Mouse (Mus musculus): ENCODE measurements around the gene Gm13420. TPM values are rescaled to one million over a fixed set of nuclear protein-coding genes. Genes with fewer than 3 reads are reported as not detected.

The Gm13420 gene
- polyA plus RNA-seq, 1 experiment from 2014 or later, result not detected

- H3K9me3 ChIP-seq, result no peaks in the 10 kb centered on the region
- no peak overlapping the region for H3K4me2 ChIP-seq
- no peaks in the 10 kb centered on the region for H3K27me3 ChIP-seq
- H3K27ac ChIP-seq, result no peak overlapping the region
- H3K9ac ChIP-seq, result no peak overlapping the region
- peaks cover 80% of the 10 kb centered on the region for H3K36me3 ChIP-seq
- WGBS, result 89% methylated on average over 12 of the region's 12 CpGs
- H3K4me3 ChIP-seq, result no peak overlapping the region
- H3K4me1 ChIP-seq, result no peaks in the 10 kb centered on the region
- no peak for ATAC-seq (ENCODE audit: insufficient number of reproducible peaks, insufficient read depth, low FRiP score, low TSS enrichment, low read depth)
These were observed 14.1 kb downstream of the Gm13420 start for GRCm38 (mm10) chr2:29737209-29737925.

- 86% methylated on average over 12 of the region's 12 CpGs for WGBS
- Histone ChIP-seq H3K36me3 (peaks cover 91% of the 10 kb centered on the region), H3K9me3 (no peaks in the 10 kb centered on the region), H3K9ac (no peak overlapping the region), H3K4me1 (no peaks in the 10 kb centered on the region), H3K4me3 (no peak overlapping the region), H3K4me2 (no peak overlapping the region), H3K27me3 (no peaks in the 10 kb centered on the region), H3K27ac (no peak overlapping the region)
- ATAC-seq (ENCODE audit: insufficient number of reproducible peaks, insufficient read depth, low FRiP score, low TSS enrichment, low read depth), result 0 out of 2 replicates have a peak, but pooled peaks have one; percentile 18
These were observed 15.8 kb downstream of the Gm13420 start for GRCm38 (mm10) chr2:29735708-29736107.

- 100% methylated on average over 5 of the region's 5 CpGs for WGBS
These were observed 18.1 kb downstream of the Gm13420 start for GRCm38 (mm10) chr2:29733348-29733747.

GRCm38 (mm10) chr2:29732559-29732958 lies 18.9 kb downstream of the Gm13420 start:
- Histone ChIP-seq H3K4me1 (no peaks in the 10 kb centered on the region), H3K9ac (no peak overlapping the region), H3K4me3 (no peak overlapping the region), H3K4me2 (no peak overlapping the region), H3K36me3 (peaks cover 92% of the 10 kb centered on the region), H3K27me3 (no peaks in the 10 kb centered on the region), H3K9me3 (no peaks in the 10 kb centered on the region), H3K27ac (no peak overlapping the region)
- ATAC-seq (ENCODE audit: insufficient number of reproducible peaks, insufficient read depth, low FRiP score, low TSS enrichment, low read depth), result no peak
- 89% methylated on average over 10 of the region's 10 CpGs for WGBS

More at GRCm38 (mm10) chr2:29733348-29733747, 18.1 kb downstream of the Gm13420 start:
- no peak overlapping the region for H3K4me3 ChIP-seq
- peaks cover 92% of the 10 kb centered on the region for H3K36me3 ChIP-seq
- H3K27ac ChIP-seq, result no peak overlapping the region
- no peak for ATAC-seq (ENCODE audit: insufficient number of reproducible peaks, insufficient read depth, low FRiP score, low TSS enrichment, low read depth)
- H3K4me2 ChIP-seq, result no peak overlapping the region
- no peaks in the 10 kb centered on the region for H3K9me3 ChIP-seq
- no peaks in the 10 kb centered on the region for H3K27me3 ChIP-seq
- H3K9ac ChIP-seq, result no peak overlapping the region
- no peaks in the 10 kb centered on the region for H3K4me1 ChIP-seq

- WGBS, result 50% methylated on average over 3 of the region's 3 CpGs
- Histone ChIP-seq H3K4me2 (no peak overlapping the region), H3K4me3 (no peak overlapping the region), H3K27ac (no peak overlapping the region), H3K27me3 (no peaks in the 10 kb centered on the region), H3K9me3 (no peaks in the 10 kb centered on the region), H3K9ac (no peak overlapping the region), H3K4me1 (no peaks in the 10 kb centered on the region), H3K36me3 (peaks cover 92% of the 10 kb centered on the region)
- ATAC-seq (ENCODE audit: insufficient number of reproducible peaks, insufficient read depth, low FRiP score, low TSS enrichment, low read depth), result no peak
These were observed 19.9 kb downstream of the Gm13420 start for GRCm38 (mm10) chr2:29731545-29731944.

GRCm38 (mm10) chr2:29729500-29729899 lies 22.0 kb downstream of the Gm13420 start:
- ATAC-seq (ENCODE audit: insufficient number of reproducible peaks, insufficient read depth, low FRiP score, low TSS enrichment, low read depth), result no peak
- Histone ChIP-seq H3K9me3 (no peaks in the 10 kb centered on the region), H3K27me3 (no peaks in the 10 kb centered on the region), H3K9ac (no peak overlapping the region), H3K4me3 (no peak overlapping the region), H3K36me3 (peaks cover 93% of the 10 kb centered on the region), H3K4me1 (no peaks in the 10 kb centered on the region), H3K27ac (no peak overlapping the region), H3K4me2 (no peak overlapping the region)
- 54% methylated on average over 2 of the region's 2 CpGs for WGBS

GRCm38 (mm10) chr2:29724664-29725365 lies 26.7 kb downstream of the Gm13420 start:
- no peak for ATAC-seq (ENCODE audit: insufficient number of reproducible peaks, insufficient read depth, low FRiP score, low TSS enrichment, low read depth)
- no peak overlapping the region for H3K4me3 ChIP-seq
- H3K4me2 ChIP-seq, result no peak overlapping the region
- H3K4me1 ChIP-seq, result no peaks in the 10 kb centered on the region
- H3K27me3 ChIP-seq, result no peaks in the 10 kb centered on the region
- no peak overlapping the region for H3K27ac ChIP-seq
- H3K9ac ChIP-seq, result no peak overlapping the region
- H3K9me3 ChIP-seq, result no peaks in the 10 kb centered on the region
- 84% methylated on average over 5 of the region's 5 CpGs for WGBS
- peaks cover 97% of the 10 kb centered on the region for H3K36me3 ChIP-seq

- H3K27me3 ChIP-seq, result no peaks in the 10 kb centered on the region
- no peak overlapping the region for H3K4me3 ChIP-seq
- no peak for ATAC-seq (ENCODE audit: insufficient number of reproducible peaks, insufficient read depth, low FRiP score, low TSS enrichment, low read depth)
- H3K27ac ChIP-seq, result no peak overlapping the region
- H3K4me1 ChIP-seq, result no peaks in the 10 kb centered on the region
- 85% methylated on average over 3 of the region's 3 CpGs for WGBS
- H3K9me3 ChIP-seq, result no peaks in the 10 kb centered on the region
- H3K9ac ChIP-seq, result no peak overlapping the region
- peaks cover 99% of the 10 kb centered on the region for H3K36me3 ChIP-seq
- H3K4me2 ChIP-seq, result no peak overlapping the region
These were observed 28.4 kb downstream of the Gm13420 start for GRCm38 (mm10) chr2:29723132-29723531.

- H3K4me1 ChIP-seq, result peaks cover 22% of the 10 kb centered on the region
- no peaks in the 10 kb centered on the region for H3K27me3 ChIP-seq
- no peaks in the 10 kb centered on the region for H3K9me3 ChIP-seq
- no peak overlapping the region for H3K4me2 ChIP-seq
- no peak overlapping the region for H3K27ac ChIP-seq
- H3K36me3 ChIP-seq, result peaks cover 75% of the 10 kb centered on the region
- no peak overlapping the region for H3K4me3 ChIP-seq
- no peak for ATAC-seq (ENCODE audit: insufficient number of reproducible peaks, insufficient read depth, low FRiP score, low TSS enrichment, low read depth)
- H3K9ac ChIP-seq, result no peak overlapping the region
- 84% methylated on average over 5 of the region's 5 CpGs for WGBS
These were observed 32.9 kb downstream of the Gm13420 start for GRCm38 (mm10) chr2:29718581-29718980.

GRCm38 (mm10) chr2:29716691-29717090 lies 34.8 kb downstream of the Gm13420 start:
- ATAC-seq (ENCODE audit: insufficient number of reproducible peaks, insufficient read depth, low FRiP score, low TSS enrichment, low read depth), result peak; percentile 78
- Histone ChIP-seq H3K27ac (peak overlapping the region; percentile 91), H3K4me3 (no peak overlapping the region), H3K36me3 (peaks cover 67% of the 10 kb centered on the region), H3K4me1 (peaks cover 22% of the 10 kb centered on the region), H3K4me2 (peak overlapping the region; percentile 21; the same call in 1 of the 2 replicates), H3K27me3 (no peaks in the 10 kb centered on the region), H3K9me3 (no peaks in the 10 kb centered on the region), H3K9ac (peak overlapping the region; percentile 11; the same call in 1 of the 2 replicates)
- WGBS, result 7% methylated on average over 6 of the region's 6 CpGs

- Histone ChIP-seq H3K4me3 (no peak overlapping the region), H3K27ac (peak overlapping the region; percentile 91), H3K9me3 (no peaks in the 10 kb centered on the region), H3K27me3 (no peaks in the 10 kb centered on the region), H3K9ac (peak overlapping the region; percentile 52), H3K4me1 (peaks cover 22% of the 10 kb centered on the region), H3K4me2 (peak overlapping the region; percentile 21; the same call in 1 of the 2 replicates), H3K36me3 (peaks cover 67% of the 10 kb centered on the region)
- peak; percentile 56 for ATAC-seq (ENCODE audit: insufficient number of reproducible peaks, insufficient read depth, low FRiP score, low TSS enrichment, low read depth)
- WGBS, result 36% methylated on average over 7 of the region's 7 CpGs
These were observed 35.3 kb downstream of the Gm13420 start for GRCm38 (mm10) chr2:29716143-29716542.

GRCm38 (mm10) chr2:29714127-29714526 lies 37.4 kb downstream of the Gm13420 start:
- H3K27me3 ChIP-seq, result no peaks in the 10 kb centered on the region
- H3K36me3 ChIP-seq, result peaks cover 55% of the 10 kb centered on the region
- H3K27ac ChIP-seq, result no peak overlapping the region
- no peaks in the 10 kb centered on the region for H3K9me3 ChIP-seq
- 96% methylated on average over 5 of the region's 5 CpGs for WGBS
- H3K4me3 ChIP-seq, result no peak overlapping the region
- H3K9ac ChIP-seq, result no peak overlapping the region
- no peak for ATAC-seq (ENCODE audit: insufficient number of reproducible peaks, insufficient read depth, low FRiP score, low TSS enrichment, low read depth)
- no peak overlapping the region for H3K4me2 ChIP-seq
- peaks cover 22% of the 10 kb centered on the region for H3K4me1 ChIP-seq

All from embryonic facial prominence, embryonic 13.5 days (tissue).